Mouse (Mus musculus) cortical plate, adult 2 months (tissue): Measurements from ENCODE around the gene Plscr1.

Experiments used
- CTCF ChIP-seq: fragments of 200-500 bp; IDR thresholded peaks from 2 replicates; pipeline ENCODE4 v1.5.1; 2011; ENCODE audit warnings: mild to moderate bottlenecking, control low read depth, low read length; ENCODE audit not compliant: insufficient read depth; ENCODE audit errors: extremely low read depth
- POLR2A ChIP-seq: fragments of 200-500 bp; IDR thresholded peaks from 2 replicates; pipeline ENCODE4 v1.6.1; 2011; ENCODE audit warnings: mild to moderate bottlenecking, low read length, control low read depth; ENCODE audit not compliant: insufficient read depth; ENCODE audit errors: extremely low read depth

GRCm38 (mm10) chr9:92269829-92270404, 20.4 kb downstream of the Plscr1 start:
- TF ChIP-seq POLR2A (no peak), CTCF (no peak)
